Mouse (Mus musculus) kidney, postnatal 14 days (tissue): ENCODE measurements around the gene Trpm1.
A peak's percentile ranks its signal among the peaks of the same experiment; 100 is the strongest.

ENCODE experiments used
- DNase-seq: peaks from one replicate; pipeline ENCODE4 v3.0.0; 2022; ENCODE audit warnings: mixed read lengths

Trpm1 gene

DNA sequence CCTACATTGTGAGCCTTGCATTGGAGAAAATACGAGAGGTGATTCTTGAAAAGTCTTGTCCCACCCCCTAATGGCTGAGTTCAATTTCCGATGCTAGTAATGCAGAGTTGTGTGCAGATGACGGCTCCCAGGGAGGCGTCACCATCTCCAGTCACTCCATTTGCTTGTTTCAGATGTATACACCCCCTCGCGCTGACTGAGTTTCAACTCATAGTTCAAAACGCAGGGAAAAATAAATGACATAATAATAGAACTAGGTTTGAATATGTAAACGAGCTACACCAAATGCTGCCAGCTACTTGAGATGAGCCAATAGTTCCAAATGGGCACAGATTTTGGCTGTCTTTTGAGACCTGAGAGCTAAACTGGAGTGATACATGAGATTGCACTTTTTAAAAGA lies 84.1 kb downstream of the Trpm1 start:
- DNase-seq, result no peak

GRCm38 (mm10) chr7:64238410-64239086 lies 84.9 kb downstream of the Trpm1 start:
- DNase-seq, result no peak

DNA sequence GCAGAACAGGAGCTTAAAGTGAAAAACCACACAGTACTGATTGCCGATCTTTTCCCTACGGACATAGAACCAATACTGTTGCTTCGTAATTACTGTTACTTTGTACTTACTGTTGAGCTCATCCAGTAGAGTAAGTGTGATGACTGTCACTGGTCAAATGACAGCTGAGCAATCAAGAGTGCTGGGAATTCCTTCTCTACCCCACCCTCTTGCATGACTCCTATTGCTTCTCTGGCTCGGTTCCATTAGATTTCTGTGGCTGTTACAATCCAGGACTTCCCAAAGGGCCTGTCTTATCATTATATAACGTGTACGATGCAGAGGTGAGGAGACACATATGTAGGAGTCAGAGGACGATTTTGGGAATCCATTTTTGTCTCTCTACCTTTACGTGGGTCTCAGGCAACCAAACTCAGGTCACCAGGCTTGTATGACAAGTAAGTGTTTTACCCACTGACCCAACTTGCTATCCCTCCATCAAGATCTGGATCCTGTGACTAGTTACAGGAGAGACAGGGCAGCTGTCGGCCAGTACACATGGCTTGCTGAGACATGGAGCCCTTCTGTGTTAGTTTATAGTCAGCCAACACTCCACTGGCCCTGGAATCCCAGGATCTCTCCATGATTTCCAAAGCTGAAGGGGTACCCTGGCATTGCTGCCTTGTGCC lies 85.6 kb downstream of the Trpm1 start:
- no peak for DNase-seq

- peak; percentile 68 for DNase-seq
Measured at GRCm38 (mm10) chr7:64239806-64240315, 86.2 kb downstream of the Trpm1 start.

- no peak for DNase-seq
Measured at GRCm38 (mm10) chr7:64242424-64242823, 88.8 kb downstream of the Trpm1 start.

GRCm38 (mm10) chr7:64244371-64244770 lies 90.7 kb downstream of the Trpm1 start:
- DNase-seq, result no peak

GRCm38 (mm10) chr7:64246713-64247112 lies 93.1 kb downstream of the Trpm1 start:
- no peak for DNase-seq

- DNase-seq, result no peak
Measured at GRCm38 (mm10) chr7:64248352-64248751, 94.7 kb downstream of the Trpm1 start.

DNA sequence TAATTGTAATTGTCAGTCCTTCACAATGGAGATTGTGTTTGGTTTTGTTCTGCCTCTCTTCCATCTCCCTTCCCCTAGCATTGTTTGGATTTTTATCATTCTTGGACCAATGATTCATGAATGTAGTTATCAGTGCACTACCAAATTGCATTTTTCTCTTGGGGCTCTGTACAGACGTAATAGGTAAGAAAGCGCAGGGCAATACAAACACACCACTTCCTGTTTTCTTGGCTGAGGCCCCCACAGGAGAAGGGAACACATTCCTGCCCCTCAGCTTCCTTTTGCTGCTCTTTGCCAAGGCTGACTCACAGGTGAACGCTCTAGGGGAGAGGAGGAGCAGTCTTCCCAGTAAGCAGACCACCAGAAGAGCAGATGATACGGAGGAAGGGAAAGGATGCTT lies 96.1 kb downstream of the Trpm1 start:
- no peak for DNase-seq

- DNase-seq, result no peak
Measured at GRCm38 (mm10) chr7:64250417-64250816, 96.8 kb downstream of the Trpm1 start.

DNA sequence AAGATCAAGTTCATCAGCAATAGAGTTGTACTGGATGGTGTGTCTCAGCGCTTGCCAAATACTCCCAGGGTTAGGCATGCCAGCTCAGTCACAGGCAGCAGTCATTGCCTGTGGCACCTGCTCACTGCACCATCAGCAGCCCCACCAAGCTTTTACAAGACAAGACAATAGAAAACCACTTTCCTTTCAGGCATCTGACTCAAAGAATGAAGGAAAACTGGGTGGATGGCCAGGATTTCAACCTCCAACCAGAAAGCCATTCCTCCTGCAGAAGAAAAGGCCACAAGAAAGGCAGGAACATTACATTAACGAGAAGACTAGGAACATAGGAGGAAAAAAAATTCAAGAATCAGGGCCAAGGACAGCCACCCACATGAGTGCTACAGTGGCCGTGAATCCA lies 100.1 kb downstream of the Trpm1 start:
- no peak for DNase-seq

GRCm38 (mm10) chr7:64265502-64266279 lies 112.1 kb downstream of the Trpm1 start:
- DNase-seq, result no peak

- DNase-seq, result no peak
Measured at GRCm38 (mm10) chr7:64266587-64266986, 113.0 kb downstream of the Trpm1 start.

GRCm38 (mm10) chr7:64271926-64272325 lies 118.3 kb downstream of the Trpm1 start:
- DNase-seq, result no peak

- no peak for DNase-seq
Measured at GRCm38 (mm10) chr7:64275518-64275917, 121.9 kb downstream of the Trpm1 start.

DNA sequence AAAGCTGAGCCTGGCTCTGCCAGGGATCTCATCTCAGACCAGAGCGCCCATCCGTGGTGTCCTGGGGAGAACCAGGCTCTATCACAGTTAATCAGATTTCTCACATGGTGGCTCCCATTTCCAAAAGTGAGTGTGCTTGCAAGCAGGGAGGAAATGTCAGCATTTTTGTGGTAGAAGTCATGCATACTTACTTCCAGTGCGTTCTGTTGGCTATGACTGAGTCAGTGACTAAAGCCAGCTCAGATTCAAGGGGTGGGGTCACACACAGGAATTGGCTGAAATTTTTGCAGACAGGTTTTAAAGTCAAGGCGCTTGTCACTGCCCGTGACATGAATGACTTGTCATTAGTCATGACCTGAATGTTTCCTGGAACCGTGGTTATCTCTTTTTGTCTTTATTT lies 123.3 kb downstream of the Trpm1 start:
- DNase-seq, result no peak

- DNase-seq, result no peak
Measured at GRCm38 (mm10) chr7:64278526-64278925, 124.9 kb downstream of the Trpm1 start.

DNA sequence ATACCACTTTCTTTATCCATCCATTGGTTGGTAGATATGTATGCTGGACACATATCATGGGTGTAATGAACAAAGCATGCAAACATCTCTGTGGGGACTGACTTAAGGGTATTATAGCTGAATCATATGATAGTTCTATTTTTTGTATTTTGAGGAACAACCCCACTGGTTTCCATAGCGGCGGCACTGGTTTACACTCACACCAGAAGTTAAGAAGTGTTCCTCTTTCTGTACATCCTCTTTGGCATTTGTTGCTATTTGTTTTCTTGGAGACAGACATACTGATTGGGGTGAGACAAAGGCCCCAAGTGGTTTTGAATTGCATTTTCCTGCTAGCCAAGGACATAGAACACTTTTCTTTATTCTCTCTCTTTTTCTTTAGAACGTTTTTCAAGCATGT lies 125.9 kb downstream of the Trpm1 start:
- DNase-seq, result no peak

GRCm38 (mm10) chr7:64286566-64286965 lies 132.9 kb downstream of the Trpm1 start:
- no peak for DNase-seq

GRCm38 (mm10) chr7:64287414-64288091 lies 133.9 kb downstream of the Trpm1 start, which contains the start of gene Mtmr10:
Mtmr10 (plus strand) TSS chr7:64287653.
- DNase-seq, result peak; percentile 99

DNA sequence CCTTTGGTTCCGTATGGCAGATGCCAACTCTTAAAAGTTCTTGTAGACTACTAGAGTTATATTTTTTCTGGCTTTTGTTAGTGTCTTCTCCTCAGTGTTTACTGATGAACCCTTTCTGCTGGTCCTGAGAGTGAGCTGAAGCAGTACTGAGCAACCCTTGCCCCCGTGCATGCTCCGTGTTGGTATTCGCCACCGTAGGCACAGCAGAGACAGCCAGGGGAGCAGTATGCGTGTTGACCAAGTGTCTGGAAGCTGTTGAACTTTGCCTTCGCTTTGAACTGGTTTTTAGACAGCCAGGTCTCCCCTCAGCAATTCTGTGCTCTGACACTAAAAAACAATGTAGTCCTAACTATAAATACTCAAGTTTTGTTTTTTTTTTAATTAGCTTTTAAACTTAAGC lies 135.8 kb downstream of the Trpm1 start:
- DNase-seq, result peak; percentile 59

- DNase-seq, result no peak
Measured at GRCm38 (mm10) chr7:64290431-64290830, 136.8 kb downstream of the Trpm1 start.

GRCm38 (mm10) chr7:64291722-64292121 lies 138.1 kb downstream of the Trpm1 start:
- no peak for DNase-seq
